9 mouse cellular contexts compared by ENCODE assay signal in genomic region chr17:35178528-35178927, GRCm38 (mm10). TPM values are rescaled to one million over a fixed set of nuclear protein-coding genes. Genes with fewer than 3 reads are reported as not detected.
DNase-seq lines count a peak whose midpoint lies in the region; ATAC-seq and TF ChIP-seq lines count a peak whose summit lies in the region.
"Had no signal": no experiment of that assay in that cellular context is flagged by ENCODE, and none has a peak within 500 bp of the region (broad histone marks: within the 10 kb centered on the region; RNA-seq: fewer than 3 reads in every experiment).

No protein-coding gene starts in this region.

- H3K4me3 ChIP-seq in cerebellum, adult 2 months (replicated peaks; ENCODE audit: insufficient read depth, low read depth, low read length), result no peak overlapping the region
- no peak overlapping the region for H3K4me3 ChIP-seq in CH12.LX (replicated peaks in 1 of 3; ENCODE audit: low read depth in 2 of 3, low read length in 2 of 3, poor library complexity in 1 of 3)
- H3K4me3 ChIP-seq in kidney, embryonic 16.5 days (ENCODE audit: low read length), result no peak overlapping the region
- no peak overlapping the region for H3K4me3 ChIP-seq in stomach, embryonic 14.5 days (ENCODE audit: low read depth, low read length)

- no peak overlapping the region for H3K27ac ChIP-seq in cerebellum, adult 2 months (ENCODE audit: insufficient read depth, low read length)
- H3K27ac ChIP-seq in CH12.LX (ENCODE audit: insufficient read depth, low read depth), result no peak overlapping the region
- no peak overlapping the region for H3K27ac ChIP-seq in kidney, embryonic 16.5 days (ENCODE audit: low read length)
- no peak overlapping the region for H3K27ac ChIP-seq in stomach, embryonic 14.5 days (ENCODE audit: low read length)

- no peaks in the 10 kb centered on the region for H3K9me3 ChIP-seq in CH12.LX (replicated peaks; ENCODE audit: low read length)
- H3K9me3 ChIP-seq in kidney, embryonic 16.5 days (ENCODE audit: low read length), result no peaks in the 10 kb centered on the region
- no peaks in the 10 kb centered on the region for H3K9me3 ChIP-seq in stomach, embryonic 14.5 days (ENCODE audit: control insufficient read depth, low read depth, low read length)

- dilution Hi-C loops in CH12.LX (cut with MboI; ENCODE audit: extremely low pct_ligation_motif_present, extremely low pct_unique_long_range_greater_than_20kb, low sequenced_read_pairs), result no loop called here

- TF ChIP-seq CTCF in cerebellum, adult 2 months (IDR thresholded peaks at IDR 0.05; ENCODE audit: borderline replicate concordance, insufficient read depth, low read depth, low read length), result peak; percentile 77
- TF ChIP-seq CTCF in CH12.LX (conservative IDR thresholded peaks at IDR 0.05 in 1 of 2, IDR thresholded peaks at IDR 0.05 in 1 of 2; ENCODE audit: low read depth in 2 of 2, low read length in 2 of 2), result peak; percentile 83 to 98

- no peaks in the 10 kb centered on the region for H3K4me1 ChIP-seq in cerebellum, adult 2 months (ENCODE audit: control insufficient read depth, insufficient read depth, low read length)
- H3K4me1 ChIP-seq in CH12.LX (ENCODE audit: control insufficient read depth in 1 of 2, insufficient read depth in 2 of 2), result peaks cover 12 to 39% of the 10 kb centered on the region in 2 experiments
- H3K4me1 ChIP-seq in kidney, embryonic 16.5 days (ENCODE audit: insufficient read depth, low read length), result no peaks in the 10 kb centered on the region
- H3K4me1 ChIP-seq in stomach, embryonic 14.5 days (ENCODE audit: control insufficient read depth, insufficient read depth, low read length), result no peaks in the 10 kb centered on the region

- H3K4me2 ChIP-seq in CH12.LX (ENCODE audit: insufficient read depth, low read depth, poor library complexity, severe bottlenecking), result no peak overlapping the region
- no peak overlapping the region for H3K4me2 ChIP-seq in kidney, embryonic 16.5 days (replicated peaks; ENCODE audit: low read depth, low read length)
- no peak overlapping the region for H3K4me2 ChIP-seq in stomach, embryonic 14.5 days (replicated peaks; ENCODE audit: low read depth, low read length)

- H3K36me3 ChIP-seq in CH12.LX (replicated peaks in 1 of 2; ENCODE audit: control insufficient read depth in 1 of 2, insufficient read depth in 1 of 2, low read length in 1 of 2), result no peaks in the 10 kb centered on the region
- no peaks in the 10 kb centered on the region for H3K36me3 ChIP-seq in kidney, embryonic 16.5 days (ENCODE audit: insufficient read depth, low read length)
- no peaks in the 10 kb centered on the region for H3K36me3 ChIP-seq in stomach, embryonic 14.5 days (ENCODE audit: control insufficient read depth, insufficient read depth, low read length)

- TF ChIP-seq EP300 in CH12.LX (IDR thresholded peaks at IDR 0.05; ENCODE audit: low read length), result no peak

- 27% methylated on average over 5 of the region's 5 CpGs for WGBS in cerebellum, adult 2 months
- WGBS in kidney, embryonic 16.5 days, result 15% methylated on average over 5 of the region's 5 CpGs
- 14% methylated on average over 5 of the region's 5 CpGs for WGBS in stomach, embryonic 14.5 days

- peak; percentile 93 for ATAC-seq in common myeloid progenitor, adult 5-6 weeks (replicated peaks; ENCODE audit: low read depth, poor library complexity, severe bottlenecking)
- peak; percentile 74 for ATAC-seq in kidney, embryonic 16.5 days (ENCODE audit: low FRiP score, low TSS enrichment)
- ATAC-seq in stomach, embryonic 14.5 days (ENCODE audit: insufficient number of reproducible peaks, insufficient read depth, low FRiP score, low read depth), result peak; percentile 79

- no peaks in the 10 kb centered on the region for H3K79me2 ChIP-seq in CH12.LX (replicated peaks; ENCODE audit: control insufficient read depth, extremely low read depth, insufficient read depth, poor library complexity, severe bottlenecking)

- in situ Hi-C loops in CH12.LX (cut with MboI; ENCODE audit: low pct_ligation_motif_present, low pct_unique_long_range_greater_than_20kb, low sequenced_read_pairs), result no loop called here

- no peak for DNase-seq in cerebellum, adult 2 months
- DNase-seq in cerebellum, adult 11-12 months, result no peak
- peak; percentile 68 for DNase-seq in CH12.LX (ENCODE audit: extremely low read depth)
- peak; percentile 73 for DNase-seq in heart, adult 8-10 months (ENCODE audit: low spot score)
- peak; percentile 87 for DNase-seq in lung, postnatal 36 days

- TF ChIP-seq RAD21 in CH12.LX (IDR thresholded peaks at IDR 0.05; ENCODE audit: low read depth, low read length), result peak; percentile 98

- H3K27me3 ChIP-seq in cerebellum, adult 2 months (ENCODE audit: control insufficient read depth, insufficient read depth, low read length), result no peaks in the 10 kb centered on the region
- no peaks in the 10 kb centered on the region for H3K27me3 ChIP-seq in CH12.LX (replicated peaks)
- no peaks in the 10 kb centered on the region for H3K27me3 ChIP-seq in kidney, embryonic 16.5 days (ENCODE audit: insufficient read depth, low read length)
- no peaks in the 10 kb centered on the region for H3K27me3 ChIP-seq in stomach, embryonic 14.5 days (ENCODE audit: control insufficient read depth, insufficient read depth, low read length)

- no peak for TF ChIP-seq POLR2A in cerebellum, adult 2 months (IDR thresholded peaks at IDR 0.05; ENCODE audit: borderline replicate concordance, insufficient read depth, low read length)
- TF ChIP-seq POLR2A in CH12.LX (IDR thresholded peaks at IDR 0.05; ENCODE audit: low read depth, low read length), result no peak

- no peak overlapping the region for H3K9ac ChIP-seq in CH12.LX (ENCODE audit: insufficient read depth, low read depth)
- no peak overlapping the region for H3K9ac ChIP-seq in kidney, embryonic 16.5 days (replicated peaks; ENCODE audit: low read length)
- no peak overlapping the region for H3K9ac ChIP-seq in stomach, embryonic 14.5 days (replicated peaks; ENCODE audit: low read depth, low read length)

TF ChIP-seq in CH12.LX, 34 proteins besides CTCF, POLR2A, EP300 and RAD21 (continues in another document):
- no peak; the same call in 1 of the 2 replicates for TF ChIP-seq BHLHE40 (IDR thresholded peaks at IDR 0.05; ENCODE audit: low read depth, low read length)
- TF ChIP-seq ZNF384 (IDR thresholded peaks at IDR 0.05; ENCODE audit: low read depth, low read length), result 0 out of 2 replicates have a peak, but pooled peaks have one; percentile 19
- TF ChIP-seq MXI1 (IDR thresholded peaks at IDR 0.05; ENCODE audit: low read depth, low read length), result peak; percentile 46; the same call in 1 of the 2 replicates
- TF ChIP-seq KAT2A (IDR thresholded peaks at IDR 0.05; ENCODE audit: insufficient replicate concordance, low read length), result no peak
- peak; percentile 100 for TF ChIP-seq SMC3 (IDR thresholded peaks at IDR 0.05; ENCODE audit: low read depth, low read length)
- TF ChIP-seq MAFK (IDR thresholded peaks at IDR 0.05; ENCODE audit: insufficient replicate concordance, low read length), result no peak
- TF ChIP-seq UBTF (IDR thresholded peaks at IDR 0.05; ENCODE audit: low read depth, low read length), result no peak
- no peak for TF ChIP-seq RCOR1 (conservative IDR thresholded peaks at IDR 0.05; ENCODE audit: low read depth, low read length)

RNA-seq across cellular contexts. Expression of gene Aif1, which starts 2.7 kb away (rescaled TPM):
- 2.1 and 4.1 TPM in 2 replicates for polyA plus RNA-seq in cerebellum, adult 2 months (2012; rRNA removed)
- total RNA-seq in CH12.LX (2012; rRNA removed) (7.0 and 14.7 TPM in 2 replicates), CH12.LX (2014; rRNA removed) (14.1 and 15.5 TPM in 2 replicates)
- polyA plus RNA-seq in CH12.LX (2012; ENCODE audit: insufficient read length, low read depth), result 14.7 and 19.7 TPM in 2 replicates
- total RNA-seq in common myeloid progenitor, adult 5-6 weeks (2017), result 4.7 and 5.4 TPM in 2 replicates
- 1 to 10 TPM; 1.9 to 3.3 (median 2.4) TPM for total RNA-seq in heart, adult 8-10 months (2022)
- polyA plus RNA-seq in kidney, embryonic 16.5 days (2015; fragmentation: Nextera tagmentation; extraction: Ambion mirVana), result 8.3 and 9.2 TPM in 2 replicates
- polyA plus RNA-seq in stomach, embryonic 14.5 days (2014; fragmentation: Nextera tagmentation; extraction: Ambion mirVana), result 16.4 and 19.6 TPM in 2 replicates

RNA-seq across cellular contexts. Expression of gene Lst1, which starts 9.7 kb away (rescaled TPM):
- 2.8 and 3.2 TPM in 2 replicates for polyA plus RNA-seq in cerebellum, adult 2 months (2012; rRNA removed)
- total RNA-seq in CH12.LX (2012; rRNA removed), result 6.0 and 8.4 TPM in 2 replicates
- total RNA-seq in CH12.LX (2014; rRNA removed), result 2.9 and 4.4 TPM in 2 replicates
- polyA plus RNA-seq in CH12.LX (2012; ENCODE audit: insufficient read length, low read depth), result 8.5 and 9.0 TPM in 2 replicates
- total RNA-seq in common myeloid progenitor, adult 5-6 weeks (2017), result 44.3 and 51.6 TPM in 2 replicates
- total RNA-seq in heart, adult 8-10 months (2022), result 1 to 10 TPM; 1.8 to 3.6 (median 2.6) TPM
- polyA plus RNA-seq in kidney, embryonic 16.5 days (2015; fragmentation: Nextera tagmentation; extraction: Ambion mirVana), result 10.7 and 12.8 TPM in 2 replicates
- 18.5 and 21.1 TPM in 2 replicates for polyA plus RNA-seq in stomach, embryonic 14.5 days (2014; fragmentation: Nextera tagmentation; extraction: Ambion mirVana)

RNA-seq across cellular contexts. Expression of gene Prrc2a, which starts 13.8 kb away (rescaled TPM):
- polyA plus RNA-seq in cerebellum, adult 2 months (2012; rRNA removed), result 277 and 289 TPM in 2 replicates
- total RNA-seq in CH12.LX (2012; rRNA removed) (80.4 and 87.1 TPM in 2 replicates), CH12.LX (2014; rRNA removed) (27.8 and 31.3 TPM in 2 replicates)
- 234 and 313 TPM in 2 replicates for polyA plus RNA-seq in CH12.LX (2012; ENCODE audit: insufficient read length, low read depth)
- 74.7 and 110 TPM in 2 replicates for total RNA-seq in common myeloid progenitor, adult 5-6 weeks (2017)
- total RNA-seq in heart, adult 8-10 months (2022), result 100 to 1,000 TPM; 130 to 143 (median 140) TPM
- polyA plus RNA-seq in kidney, embryonic 16.5 days (2015; fragmentation: Nextera tagmentation; extraction: Ambion mirVana), result 166 and 215 TPM in 2 replicates
- 209 and 222 TPM in 2 replicates for polyA plus RNA-seq in stomach, embryonic 14.5 days (2014; fragmentation: Nextera tagmentation; extraction: Ambion mirVana)

RNA-seq across cellular contexts. Expression of gene Ltb, which starts 15.7 kb away (rescaled TPM):
- polyA plus RNA-seq in cerebellum, adult 2 months (2012; rRNA removed), result 0.34 and 0.38 TPM in 2 replicates
- 120 and 150 TPM in 2 replicates for total RNA-seq in CH12.LX (2012; rRNA removed)
- total RNA-seq in CH12.LX (2014; rRNA removed), result 228 and 234 TPM in 2 replicates
- 263 and 267 TPM in 2 replicates for polyA plus RNA-seq in CH12.LX (2012; ENCODE audit: insufficient read length, low read depth)
- 1.1 and 1.8 TPM in 2 replicates for total RNA-seq in common myeloid progenitor, adult 5-6 weeks (2017)
- 1 to 10 TPM in 1 of 4 experiments, under 1 TPM in 3; 0.69 to 1.6 (median 0.80) TPM for total RNA-seq in heart, adult 8-10 months (2022)
- 0.66 and 1.2 TPM in 2 replicates for polyA plus RNA-seq in kidney, embryonic 16.5 days (2015; fragmentation: Nextera tagmentation; extraction: Ambion mirVana)
- 1.4 and 1.8 TPM in 2 replicates for polyA plus RNA-seq in stomach, embryonic 14.5 days (2014; fragmentation: Nextera tagmentation; extraction: Ambion mirVana)

RNA-seq across cellular contexts. Expression of gene Tnf, which starts 23.3 kb away (rescaled TPM):
- not detected in 2 replicates for polyA plus RNA-seq in cerebellum, adult 2 months (2012; rRNA removed)
- 18.8 and 28.0 TPM in 2 replicates for total RNA-seq in CH12.LX (2012; rRNA removed)
- total RNA-seq in CH12.LX (2014; rRNA removed), result 19.0 and 20.8 TPM in 2 replicates
- polyA plus RNA-seq in CH12.LX (2012; ENCODE audit: insufficient read length, low read depth), result 25.2 and 28.3 TPM in 2 replicates
- total RNA-seq in common myeloid progenitor, adult 5-6 weeks (2017), result 9.4 and 11.3 TPM in 2 replicates
- total RNA-seq in heart, adult 8-10 months (2022), result under 1 TPM; 0.25 to 0.97 (median 0.52) TPM
- polyA plus RNA-seq in kidney, embryonic 16.5 days (2015; fragmentation: Nextera tagmentation; extraction: Ambion mirVana), result 0.15 and 0.28 TPM in 2 replicates
- polyA plus RNA-seq in stomach, embryonic 14.5 days (2014; fragmentation: Nextera tagmentation; extraction: Ambion mirVana), result 0.20 and 0.34 TPM in 2 replicates
- total RNA-seq: layer of hippocampus, postnatal 36 days had no signal

Comparison
In these comparisons a context has a peak if more than half of its experiments do, and no peak if none do; other contexts are left out.
1. DNase-seq: peak in CH12.LX (single experiment), heart, adult 8-10 months (single experiment) and lung, postnatal 36 days (single experiment); none in cerebellum, adult 2 months (0 of 2) and cerebellum, adult 11-12 months (single experiment).
2. Peak in every context shown above with its lines, with median percentiles within 50 percentile points of each other: ATAC-seq.